Mouse (Mus musculus): ENCODE results near the gene Slc38a6. TPM values are rescaled to one million over a fixed set of nuclear protein-coding genes. Genes with fewer than 3 reads are reported as not detected.

The Slc38a6 gene
- total and polyA plus RNA-seq, 3 experiments: 3.1 to 6.1 TPM; not detected in 1

DNA sequence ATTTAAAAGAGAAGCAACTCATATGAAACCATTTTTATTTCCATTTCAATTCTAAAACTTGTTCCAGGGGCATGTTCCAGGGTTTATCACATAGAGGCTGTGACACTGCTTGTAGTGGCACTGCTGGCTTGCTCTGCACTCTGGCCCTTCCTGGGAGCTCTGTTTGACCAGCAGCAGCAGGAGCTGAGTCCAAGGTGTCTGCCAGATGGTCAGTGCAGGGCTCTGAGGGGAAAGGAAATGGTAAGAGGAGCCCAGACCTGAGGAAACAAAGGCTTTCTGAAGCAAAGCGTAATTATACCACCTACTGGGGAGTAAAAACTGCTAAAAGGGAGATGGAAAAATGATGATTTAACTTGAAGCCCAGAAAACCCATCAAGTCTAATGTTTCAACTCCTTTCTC is 18.1 kb upstream of the Slc38a6 start:
- Histone ChIP-seq H3K27me3 (ENCODE audit: control insufficient read depth in 1 of 2, insufficient read depth in 2 of 2, low read length in 2 of 2) (no peaks in the 10 kb centered on the region), H3K4me3 (ENCODE audit: control insufficient read depth in 1 of 2, insufficient read depth in 1 of 2, low read depth in 2 of 2, low read length in 2 of 2) (no peak overlapping the region), H3K9me3 (replicated peaks; ENCODE audit: insufficient read depth, low read length) (no peaks in the 10 kb centered on the region), H3K36me3 (ENCODE audit: control insufficient read depth in 1 of 2, insufficient read depth in 2 of 2, low read length in 2 of 2) (no peaks in the 10 kb centered on the region), H3K9ac (ENCODE audit: control insufficient read depth, low read depth, low read length, poor library complexity, severe bottlenecking) (no peak overlapping the region), H3K27ac (ENCODE audit: control insufficient read depth, low read depth, low read length) (no peak overlapping the region), H3K79me2 (ENCODE audit: control insufficient read depth, insufficient read depth, low read length, poor library complexity) (no peaks in the 10 kb centered on the region), H3K4me1 (ENCODE audit: control insufficient read depth in 1 of 2, insufficient read depth in 2 of 2, low read length in 2 of 2) (no peaks in the 10 kb centered on the region)
- TF ChIP-seq EP300 (IDR thresholded peaks at IDR 0.05; ENCODE audit: low read depth in 1 of 2, low read length in 2 of 2) (no peak), POLR2A (IDR thresholded peaks at IDR 0.05; ENCODE audit: control insufficient read depth in 1 of 2, insufficient read depth in 1 of 2, low read depth in 1 of 2, low read length in 2 of 2, poor library complexity in 1 of 2) (no peak), USF2 (IDR thresholded peaks at IDR 0.05; ENCODE audit: borderline replicate concordance in 1 of 2, insufficient read depth in 1 of 2, low read depth in 1 of 2, low read length in 2 of 2) (no peak), CTCF (IDR thresholded peaks at IDR 0.05 in 2 of 3, conservative IDR thresholded peaks at IDR 0.05 in 1 of 3; ENCODE audit: control insufficient read depth in 1 of 3, insufficient read depth in 1 of 3, low read depth in 2 of 3, low read length in 3 of 3, poor library complexity in 1 of 3, severe bottlenecking in 1 of 3) (no peak), JUND (IDR thresholded peaks at IDR 0.05; ENCODE audit: low read depth, low read length) (no peak), MYB (IDR thresholded peaks at IDR 0.05; ENCODE audit: low read depth, low read length) (no peak), POLR2AphosphoS2 (IDR thresholded peaks at IDR 0.05; ENCODE audit: low read length) (no peak), UBTF (IDR thresholded peaks at IDR 0.05; ENCODE audit: borderline replicate concordance, insufficient read depth, low read depth, low read length) (no peak), ZC3H11A (IDR thresholded peaks at IDR 0.05; ENCODE audit: low read depth, low read length) (no peak), MEF2A (IDR thresholded peaks at IDR 0.05; ENCODE audit: extremely low read depth, insufficient replicate concordance, low read depth, low read length, poor library complexity, severe bottlenecking) (no peak), ZNF384 (IDR thresholded peaks at IDR 0.05; ENCODE audit: low read depth, low read length) (no peak), MAX (IDR thresholded peaks at IDR 0.05; ENCODE audit: low read length) (no peak), TBP (IDR thresholded peaks at IDR 0.05; ENCODE audit: low read depth, low read length) (no peak), GATA1 (IDR thresholded peaks at IDR 0.05; ENCODE audit: low read depth, low read length) (no peak), GABPA (IDR thresholded peaks at IDR 0.05; ENCODE audit: low read depth, low read length) (no peak), CHD1 (IDR thresholded peaks at IDR 0.05; ENCODE audit: low read depth, low read length) (no peak), MXI1 (IDR thresholded peaks at IDR 0.05; ENCODE audit: low read depth, low read length) (no peak), ZKSCAN1 (IDR thresholded peaks at IDR 0.05; ENCODE audit: low read depth, low read length) (no peak), RCOR1 (IDR thresholded peaks at IDR 0.05; ENCODE audit: low read depth, low read length) (no peak)
- no peak for DNase-seq (ENCODE audit: low read depth, low spot score)

DNA sequence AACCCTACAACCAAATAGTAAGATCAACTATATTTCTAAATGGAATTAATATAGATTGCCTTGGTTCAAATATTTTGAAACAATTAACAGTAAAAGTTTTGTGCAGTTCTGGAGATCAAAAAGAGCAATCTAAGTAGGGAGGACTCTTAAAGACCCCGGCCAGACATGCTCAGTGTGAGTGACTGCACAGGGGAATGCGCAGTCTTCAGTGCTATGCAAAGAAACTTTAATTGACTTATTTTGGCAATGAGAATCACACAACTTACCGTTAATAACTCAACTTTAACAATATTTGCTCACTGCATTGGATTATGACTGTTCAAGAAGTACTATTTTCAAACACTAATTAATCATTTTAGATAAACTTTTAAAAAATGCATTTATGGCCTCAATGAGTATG is 17.0 kb upstream of the Slc38a6 start:
- Histone ChIP-seq H3K4me1 (ENCODE audit: control insufficient read depth in 1 of 2, insufficient read depth in 2 of 2, low read length in 2 of 2) (no peaks in the 10 kb centered on the region), H3K9me3 (replicated peaks; ENCODE audit: insufficient read depth, low read length) (no peaks in the 10 kb centered on the region), H3K36me3 (ENCODE audit: control insufficient read depth in 1 of 2, insufficient read depth in 2 of 2, low read length in 2 of 2) (no peaks in the 10 kb centered on the region; a peak in 1 of 4 replicates), H3K79me2 (ENCODE audit: control insufficient read depth, insufficient read depth, low read length, poor library complexity) (no peaks in the 10 kb centered on the region), H3K9ac (ENCODE audit: control insufficient read depth, low read depth, low read length, poor library complexity, severe bottlenecking) (no peak overlapping the region), H3K4me3 (ENCODE audit: control insufficient read depth in 1 of 2, insufficient read depth in 1 of 2, low read depth in 2 of 2, low read length in 2 of 2) (no peak overlapping the region), H3K27me3 (ENCODE audit: control insufficient read depth in 1 of 2, insufficient read depth in 2 of 2, low read length in 2 of 2) (no peaks in the 10 kb centered on the region), H3K27ac (ENCODE audit: control insufficient read depth, low read depth, low read length) (no peak overlapping the region)
- TF ChIP-seq GATA1 (IDR thresholded peaks at IDR 0.05; ENCODE audit: low read depth, low read length) (no peak), JUND (IDR thresholded peaks at IDR 0.05; ENCODE audit: low read depth, low read length) (no peak), ZNF384 (IDR thresholded peaks at IDR 0.05; ENCODE audit: low read depth, low read length) (no peak), TBP (IDR thresholded peaks at IDR 0.05; ENCODE audit: low read depth, low read length) (no peak), MYB (IDR thresholded peaks at IDR 0.05; ENCODE audit: low read depth, low read length) (no peak), HCFC1 (IDR thresholded peaks at IDR 0.05; ENCODE audit: low read depth, low read length) (no peak), BHLHE40 (IDR thresholded peaks at IDR 0.05; ENCODE audit: borderline replicate concordance, low read depth, low read length) (no peak), ELF1 (IDR thresholded peaks at IDR 0.05; ENCODE audit: low read depth, low read length) (no peak), MYC (IDR thresholded peaks at IDR 0.05; ENCODE audit: low read depth, low read length) (no peak), MAZ (IDR thresholded peaks at IDR 0.05; ENCODE audit: low read depth, low read length) (no peak), ZC3H11A (IDR thresholded peaks at IDR 0.05; ENCODE audit: low read depth, low read length) (no peak), SMC3 (IDR thresholded peaks at IDR 0.05; ENCODE audit: low read depth, low read length) (no peak)
- no peak for DNase-seq (ENCODE audit: low read depth, low spot score)
